Mouse (Mus musculus): ENCODE results near the gene Ift27. TPM values are rescaled to one million over a fixed set of nuclear protein-coding genes. Genes with fewer than 3 reads are reported as not detected.

Ift27 gene
- polyA plus RNA-seq, 1 experiment from 2014 or later = 109 TPM

GRCm38 (mm10) chr15:78119704-78120103, 54.2 kb downstream of the Ift27 start, which contains the start of gene Cacng2:
Gene Cacng2 (minus strand): TSS chr15:78120028.
- 0% methylated on average over 39 of the region's 42 CpGs for WGBS
- H3K4me3 ChIP-seq = peak within 1 kb of the TSS; percentile 58
- no peaks in the 10 kb centered on the region for H3K36me3 ChIP-seq
- H3K9ac ChIP-seq = peak within 1 kb of the TSS; percentile 74
- H3K9me3 ChIP-seq = no peaks in the 10 kb centered on the region
- H3K27me3 ChIP-seq = no peaks in the 10 kb centered on the region
- peaks cover 60% of the 10 kb centered on the region for H3K4me1 ChIP-seq (replicated peaks)
- ATAC-seq (ENCODE audit: low FRiP score, low read depth) = peak; percentile 89
- H3K4me2 ChIP-seq = peak within 1 kb of the TSS; percentile 74
- peak within 1 kb of the TSS; percentile 90 for H3K27ac ChIP-seq (replicated peaks)

- peak; percentile 16 for ATAC-seq (ENCODE audit: low FRiP score, low read depth)
- H3K27me3 ChIP-seq = no peaks in the 10 kb centered on the region
- H3K4me2 ChIP-seq = peak overlapping the region; percentile 74
- peak overlapping the region; percentile 58 for H3K4me3 ChIP-seq
- 2% methylated on average over 33 of the region's 39 CpGs for WGBS
- peak overlapping the region; percentile 74 for H3K9ac ChIP-seq
- H3K36me3 ChIP-seq = no peaks in the 10 kb centered on the region
- H3K9me3 ChIP-seq = no peaks in the 10 kb centered on the region
- peak overlapping the region; percentile 90 for H3K27ac ChIP-seq (replicated peaks)
- H3K4me1 ChIP-seq (replicated peaks) = peaks cover 60% of the 10 kb centered on the region
Observed at GRCm38 (mm10) chr15:78119248-78119647, 54.7 kb downstream of the Ift27 start.

GRCm38 (mm10) chr15:78118275-78118995, 55.5 kb downstream of the Ift27 start:
- ATAC-seq (ENCODE audit: low FRiP score, low read depth) = no peak
- Histone ChIP-seq H3K9ac (peak overlapping the region; percentile 74), H3K9me3 (no peaks in the 10 kb centered on the region), H3K4me1 (replicated peaks) (peaks cover 58% of the 10 kb centered on the region), H3K4me2 (peak overlapping the region; percentile 74), H3K36me3 (no peaks in the 10 kb centered on the region), H3K27ac (replicated peaks) (peak overlapping the region; percentile 90), H3K4me3 (peak overlapping the region; percentile 58), H3K27me3 (no peaks in the 10 kb centered on the region)
- WGBS = 34% methylated on average over 18 of the region's 18 CpGs

GRCm38 (mm10) chr15:78117731-78118130, 56.2 kb downstream of the Ift27 start:
- peak overlapping the region; percentile 74 for H3K4me2 ChIP-seq
- H3K27ac ChIP-seq (replicated peaks) = peak overlapping the region; percentile 90; the same call in 1 of the 2 replicates
- H3K27me3 ChIP-seq = no peaks in the 10 kb centered on the region
- 57% methylated on average over 16 of the region's 16 CpGs for WGBS
- no peak for ATAC-seq (ENCODE audit: low FRiP score, low read depth)
- H3K4me1 ChIP-seq (replicated peaks) = peaks cover 58% of the 10 kb centered on the region
- H3K9ac ChIP-seq = peak overlapping the region; percentile 74; the same call in 1 of the 2 replicates
- peak overlapping the region; percentile 58 for H3K4me3 ChIP-seq
- H3K9me3 ChIP-seq = no peaks in the 10 kb centered on the region
- H3K36me3 ChIP-seq = no peaks in the 10 kb centered on the region

- peak overlapping the region; percentile 58 for H3K4me3 ChIP-seq
- H3K27ac ChIP-seq (replicated peaks) = peak overlapping the region; percentile 90
- H3K27me3 ChIP-seq = no peaks in the 10 kb centered on the region
- H3K9me3 ChIP-seq = no peaks in the 10 kb centered on the region
- H3K4me1 ChIP-seq (replicated peaks) = peaks cover 52% of the 10 kb centered on the region
- ATAC-seq (ENCODE audit: low FRiP score, low read depth) = no peak
- peak overlapping the region; percentile 74 for H3K4me2 ChIP-seq
- peak overlapping the region; percentile 51 for H3K9ac ChIP-seq
- no peaks in the 10 kb centered on the region for H3K36me3 ChIP-seq
- WGBS = 32% methylated on average over 10 of the region's 10 CpGs
Observed at GRCm38 (mm10) chr15:78116936-78117335, 57.0 kb downstream of the Ift27 start.

- H3K36me3 ChIP-seq = no peaks in the 10 kb centered on the region
- H3K27ac ChIP-seq (replicated peaks) = no peak overlapping the region; the same call in 1 of the 2 replicates
- H3K4me3 ChIP-seq = peak overlapping the region; percentile 58
- 46% methylated on average over 10 of the region's 10 CpGs for WGBS
- H3K4me2 ChIP-seq = peak overlapping the region; percentile 74
- H3K9ac ChIP-seq = peak overlapping the region; percentile 51
- no peaks in the 10 kb centered on the region for H3K27me3 ChIP-seq
- no peaks in the 10 kb centered on the region for H3K9me3 ChIP-seq
- ATAC-seq (ENCODE audit: low FRiP score, low read depth) = no peak
- H3K4me1 ChIP-seq (replicated peaks) = peaks cover 47% of the 10 kb centered on the region
Observed at GRCm38 (mm10) chr15:78116244-78116643, 57.7 kb downstream of the Ift27 start.

Other genes starting within 250 kb of the Ift27 start
- 211 and 212 TPM in 2 replicates for gene Txn2, start 245.1 kb downstream of the Ift27 start, polyA plus RNA-seq (2015; fragmentation: Nextera tagmentation; extraction: Ambion mirVana)
- 8.5 and 9.1 TPM in 2 replicates for gene Foxred2, start 217.4 kb downstream of the Ift27 start, polyA plus RNA-seq (2015; fragmentation: Nextera tagmentation; extraction: Ambion mirVana)
- 170 TPM in 2 replicates for gene Eif3d, start 203.3 kb downstream of the Ift27 start, polyA plus RNA-seq (2015; fragmentation: Nextera tagmentation; extraction: Ambion mirVana)
- gene Cacng2, start 54.1 kb downstream of the Ift27 start, polyA plus RNA-seq (2015; fragmentation: Nextera tagmentation; extraction: Ambion mirVana) = 16.5 and 17.4 TPM in 2 replicates
- 7.6 and 9.0 TPM in 2 replicates for gene Pvalb, start 32.3 kb upstream of the Ift27 start, polyA plus RNA-seq (2015; fragmentation: Nextera tagmentation; extraction: Ambion mirVana)
- 0.69 and 1.6 TPM in 2 replicates for gene Ncf4, start 70.7 kb upstream of the Ift27 start, polyA plus RNA-seq (2015; fragmentation: Nextera tagmentation; extraction: Ambion mirVana)
- 0.21 and 0.34 TPM in 2 replicates for gene Csf2rb2, start 131.6 kb upstream of the Ift27 start, polyA plus RNA-seq (2015; fragmentation: Nextera tagmentation; extraction: Ambion mirVana)
- 0.60 and 0.96 TPM in 2 replicates for gene Csf2rb, start 151.6 kb upstream of the Ift27 start, polyA plus RNA-seq (2015; fragmentation: Nextera tagmentation; extraction: Ambion mirVana)
- not detected in 2 replicates for gene Tex33, start 221.8 kb upstream of the Ift27 start, polyA plus RNA-seq (2015; fragmentation: Nextera tagmentation; extraction: Ambion mirVana)
- 23.8 and 26.9 TPM in 2 replicates for gene Tst, start 231.8 kb upstream of the Ift27 start, polyA plus RNA-seq (2015; fragmentation: Nextera tagmentation; extraction: Ambion mirVana)
- gene Mpst, start 232.3 kb upstream of the Ift27 start, polyA plus RNA-seq (2015; fragmentation: Nextera tagmentation; extraction: Ambion mirVana) = 3.1 and 4.6 TPM in 2 replicates